Mouse (Mus musculus): Measurements from ENCODE around the gene Ddx11.
A peak's percentile ranks its signal among the peaks of the same experiment; 100 is the strongest.

Gene Ddx11

GRCm38 (mm10) chr17:66123066-66123815, at the start of gene Ddx11:
Gene Ddx11, plus strand, starts transcription at chr17:66123520.
- peak; percentile 94 for DNase-seq (ENCODE audit: low read depth, low spot score)

DNA sequence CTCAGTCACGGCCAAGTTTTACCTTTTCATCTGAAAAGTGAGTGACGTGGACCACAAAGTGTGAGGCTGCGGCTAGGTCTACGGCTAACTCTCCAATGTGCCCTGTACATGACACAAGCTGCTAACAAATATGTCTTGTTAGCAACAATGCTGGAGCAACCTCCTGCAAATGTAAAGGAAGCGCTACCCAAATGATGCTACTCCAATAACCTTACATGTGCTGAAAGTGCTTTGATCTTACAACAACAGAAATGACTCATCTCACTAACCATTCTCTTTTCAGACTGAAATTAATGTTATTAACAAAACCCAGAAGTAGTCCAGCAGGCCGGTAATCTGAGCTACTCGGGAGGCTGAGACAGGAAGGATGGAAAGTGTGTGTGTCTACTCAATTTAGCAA, 49.3 kb upstream of the Ddx11 start:
- no peak for DNase-seq (ENCODE audit: low read depth, low spot score)

DNA sequence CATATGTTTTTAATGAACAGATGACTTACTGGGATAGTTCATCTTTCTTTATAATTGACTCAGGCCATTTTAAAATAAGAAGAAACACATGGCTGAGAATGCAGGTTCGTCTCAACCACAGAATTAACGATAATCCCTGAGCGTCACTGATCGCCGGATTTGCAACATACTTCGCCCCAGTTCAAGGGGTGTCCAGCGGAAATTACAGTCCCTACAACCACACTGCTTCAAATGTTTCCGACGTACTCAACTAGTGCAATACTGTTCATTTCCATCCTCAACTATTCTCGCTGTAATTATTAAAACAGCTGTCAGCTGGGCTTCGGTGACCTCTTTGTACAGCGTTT, 47.5 kb upstream of the Ddx11 start:
- no peak for DNase-seq (ENCODE audit: low read depth, low spot score)

DNA sequence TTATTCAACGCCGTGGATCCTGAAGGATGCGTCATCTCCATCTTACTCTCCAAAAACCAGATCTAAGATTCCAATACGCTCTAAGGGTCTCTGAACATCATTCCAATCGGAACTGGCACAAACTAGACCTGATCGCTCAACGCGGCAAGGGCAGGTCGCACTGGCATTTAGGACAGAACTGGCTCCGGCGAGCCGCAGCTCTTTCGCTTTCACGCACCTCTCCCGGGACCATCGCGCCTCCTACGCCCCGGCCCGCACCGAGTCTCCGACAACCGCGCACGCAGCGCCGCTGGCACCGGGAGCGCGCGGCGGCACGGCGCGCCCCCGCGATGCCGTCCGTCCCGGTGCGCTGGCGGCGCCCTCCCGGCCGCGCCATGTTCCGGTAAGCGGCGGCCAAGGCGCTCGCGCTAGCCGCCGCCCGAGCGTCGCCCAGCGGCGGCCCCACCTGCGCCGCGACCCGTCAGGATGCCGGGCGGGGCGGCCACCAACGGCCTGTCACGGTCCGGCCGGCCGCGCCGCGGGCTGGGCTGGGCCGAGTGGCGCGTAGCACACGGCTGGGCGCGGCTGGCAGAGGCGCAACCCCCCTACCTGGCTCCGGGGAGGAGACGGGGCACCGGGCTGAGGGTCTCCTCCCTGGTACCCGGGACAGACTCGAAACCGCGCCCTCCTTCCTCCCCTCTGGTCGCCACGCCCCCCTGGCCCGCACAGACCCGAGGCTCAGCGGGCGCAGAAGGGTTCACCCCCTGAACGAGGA, 47.0 kb upstream of the Ddx11 start:
- peak; percentile 66 for DNase-seq (ENCODE audit: low read depth, low spot score)

DNA sequence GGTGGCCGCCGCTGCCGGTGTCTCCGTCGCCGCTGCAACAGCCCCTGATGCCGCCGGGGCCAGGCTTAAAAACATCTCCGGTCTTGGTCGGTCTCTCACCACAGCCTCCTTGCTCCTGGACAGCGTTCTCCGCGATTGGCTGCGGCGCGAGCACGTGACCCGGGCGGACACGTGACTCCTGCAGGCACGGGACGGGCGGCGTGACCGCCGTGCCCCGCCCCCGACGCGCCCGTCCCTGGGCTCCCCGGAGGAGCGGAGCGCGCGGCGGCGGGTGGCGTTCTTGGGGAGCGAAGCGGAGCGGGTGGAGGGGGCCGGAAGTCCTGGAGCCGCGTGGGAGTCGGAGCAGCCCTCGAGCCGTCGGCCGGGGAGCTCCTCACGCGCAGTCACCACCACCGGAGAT, 46.4 kb upstream of the Ddx11 start, which contains the start of gene Ankrd12:
TSS of gene Ankrd12 (minus strand) at position 156 of the 400 bp plus-strand sequence.
- DNase-seq (ENCODE audit: low read depth, low spot score), result peak; percentile 97

DNA sequence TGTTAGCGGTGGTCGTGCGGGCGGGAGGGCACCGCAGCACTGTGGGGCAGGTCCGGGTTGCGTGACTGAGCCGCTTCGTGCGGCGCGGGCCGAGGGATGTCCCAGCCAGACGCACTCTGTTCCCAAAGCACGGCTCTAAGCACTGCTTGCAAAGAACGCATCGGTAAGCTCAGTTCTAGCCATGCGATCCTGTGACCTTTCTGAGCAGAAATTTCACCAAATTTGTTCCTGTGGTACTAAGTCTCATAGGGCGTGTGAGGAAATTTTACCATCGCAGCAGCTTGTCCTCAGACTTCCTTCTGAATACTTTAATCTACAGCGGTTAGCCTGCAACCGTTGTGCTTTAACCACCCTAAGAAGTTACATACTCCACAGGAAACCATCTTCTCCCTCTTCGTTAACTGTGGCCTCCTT, 45.9 kb upstream of the Ddx11 start:
- DNase-seq (ENCODE audit: low read depth, low spot score), result no peak

DNA sequence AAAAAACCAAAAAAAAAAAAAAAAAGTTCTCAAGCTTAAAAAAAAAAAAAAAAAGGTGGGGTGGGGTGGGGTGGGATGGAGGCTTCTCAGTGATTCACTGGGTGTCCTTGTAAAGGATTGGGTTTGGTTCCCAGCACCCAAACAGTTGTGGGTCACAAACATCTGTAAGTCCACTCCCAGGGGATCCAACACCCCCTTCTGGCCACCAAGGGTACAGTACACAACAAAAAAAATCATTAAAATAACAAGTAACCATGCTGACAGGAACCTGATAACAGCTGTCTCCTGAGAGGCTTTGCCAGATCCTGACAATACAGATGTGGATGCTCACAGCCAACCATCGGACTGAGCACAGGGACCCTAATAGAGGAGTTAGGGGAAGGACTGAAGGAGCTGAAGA, 38.8 kb upstream of the Ddx11 start:
- DNase-seq (ENCODE audit: low read depth, low spot score), result peak; percentile 59

DNA sequence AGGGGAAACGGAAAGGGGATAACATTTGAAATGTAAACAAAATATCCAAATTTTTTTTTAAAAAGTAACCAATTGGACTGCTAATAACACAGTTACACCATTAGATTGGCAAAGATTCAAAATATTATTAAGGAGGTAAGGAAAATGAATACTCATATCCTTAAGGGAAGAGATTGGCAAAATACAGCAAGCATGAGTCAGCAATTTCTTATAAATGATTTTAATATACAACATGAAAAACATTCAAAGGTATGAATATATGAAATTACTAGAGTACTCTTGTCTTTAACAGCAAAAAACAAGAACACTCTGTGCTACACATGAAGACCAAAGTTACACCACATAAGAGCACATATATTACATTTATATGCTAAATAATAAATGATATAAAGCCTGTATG, 38.3 kb upstream of the Ddx11 start:
- no peak for DNase-seq (ENCODE audit: low read depth, low spot score)

GRCm38 (mm10) chr17:66090251-66090650, 33.1 kb upstream of the Ddx11 start:
- DNase-seq (ENCODE audit: low read depth, low spot score), result no peak

DNA sequence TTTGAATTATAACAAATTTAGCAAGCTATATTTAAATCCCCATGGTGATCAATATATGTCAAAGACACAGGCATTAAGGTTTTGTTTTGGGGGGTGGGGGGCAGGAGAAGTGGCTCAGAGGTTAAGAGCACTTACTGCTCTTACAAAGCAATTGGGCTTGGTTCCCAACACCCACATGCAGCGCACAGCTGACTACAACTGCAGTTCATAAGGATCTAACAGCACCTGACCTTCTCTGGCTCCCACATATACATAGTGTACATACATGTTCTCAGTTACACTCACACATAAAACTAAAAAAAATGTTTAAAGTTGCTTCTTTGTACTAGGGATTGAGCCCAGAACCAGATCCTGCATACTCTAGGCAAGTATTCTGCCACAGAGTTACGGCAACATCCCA, 31.9 kb upstream of the Ddx11 start:
- DNase-seq (ENCODE audit: low read depth, low spot score), result no peak

DNA sequence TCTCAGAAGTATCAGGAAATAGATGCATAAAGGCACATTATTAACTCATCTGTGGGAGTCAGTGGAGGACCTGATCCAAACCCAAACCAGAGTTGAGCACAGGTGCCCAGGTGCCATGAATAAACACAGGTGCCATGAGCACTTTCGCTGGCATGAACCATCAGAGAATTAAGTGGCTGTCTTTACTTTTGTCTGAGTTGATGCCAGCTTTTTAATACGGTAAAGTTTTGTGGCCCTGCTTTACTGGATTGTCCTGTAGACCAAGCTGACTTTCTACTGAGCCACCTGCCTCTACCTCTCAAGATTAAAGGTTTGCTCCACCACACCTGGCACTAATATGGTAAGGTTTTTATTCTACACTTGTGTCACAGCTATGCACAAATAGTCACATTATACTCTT, 31.3 kb upstream of the Ddx11 start:
- no peak for DNase-seq (ENCODE audit: low read depth, low spot score)

DNA sequence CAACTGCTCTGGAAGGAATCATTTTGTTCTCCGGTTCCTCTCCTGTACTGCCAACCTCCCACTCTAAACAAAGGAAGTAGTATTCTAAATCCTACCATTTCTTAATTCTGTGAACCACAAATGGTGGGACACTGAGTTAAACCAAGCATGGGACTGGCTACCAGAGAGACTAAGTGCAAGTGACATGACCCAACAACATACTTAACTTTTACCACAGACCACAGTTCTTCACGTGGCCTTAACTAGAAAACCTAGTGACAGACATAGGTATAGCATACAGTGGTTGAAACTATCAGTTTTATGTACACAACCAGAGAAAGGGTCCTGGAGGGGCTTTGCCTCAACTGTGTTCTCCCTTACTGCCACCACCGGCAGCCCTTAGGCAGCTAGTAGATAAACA, 30.7 kb upstream of the Ddx11 start:
- DNase-seq (ENCODE audit: low read depth, low spot score), result no peak

DNA sequence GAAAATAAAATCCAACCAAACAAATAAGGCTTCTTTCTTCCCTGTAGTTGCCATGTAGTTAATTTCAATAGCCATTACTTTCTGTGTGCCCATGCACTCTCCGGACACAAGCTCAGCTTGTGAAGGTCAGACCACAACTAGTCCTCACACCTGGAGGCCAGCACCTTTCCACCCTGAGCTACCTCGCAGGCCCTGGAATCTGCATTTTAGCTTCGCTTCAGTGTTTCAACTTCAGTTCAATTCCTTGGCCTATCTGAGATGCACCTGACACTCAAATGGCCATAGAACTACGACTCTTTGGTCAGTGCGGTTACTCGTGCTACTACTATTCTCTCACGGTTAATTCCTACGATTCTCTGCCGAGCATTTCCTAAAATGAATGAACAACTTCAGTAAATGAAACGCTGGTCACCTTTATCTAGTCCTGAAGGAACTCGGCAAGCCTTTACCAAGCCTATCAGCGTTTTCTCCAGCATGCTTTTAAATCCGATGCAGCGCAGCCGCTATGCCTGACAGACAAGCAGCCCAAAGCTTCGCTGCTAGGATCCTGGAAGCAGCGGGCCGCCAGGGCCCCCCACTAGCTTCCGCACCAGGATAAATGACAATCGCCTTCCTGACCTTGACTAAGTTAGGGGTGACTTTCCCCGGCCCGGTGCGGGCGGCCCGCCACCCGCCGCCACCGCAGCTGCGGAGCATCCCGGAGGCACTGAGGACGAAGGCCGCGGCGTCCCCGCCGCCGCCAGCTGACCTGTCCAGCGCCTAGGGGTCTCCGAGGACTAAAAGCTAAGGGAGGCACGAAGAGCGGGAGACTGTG, 22.5 kb upstream of the Ddx11 start:
- peak; percentile 34 for DNase-seq (ENCODE audit: low read depth, low spot score)

- peak; percentile 99 for DNase-seq (ENCODE audit: low read depth, low spot score)
Observed at GRCm38 (mm10) chr17:66101380-66102330, 21.7 kb upstream of the Ddx11 start, which contains the start of gene Ndufv2. Gene Ndufv2, minus strand, starts transcription at chr17:66101559.

- peak; percentile 91 for DNase-seq (ENCODE audit: low read depth, low spot score)
Observed at GRCm38 (mm10) chr17:66104076-66104475, 19.2 kb upstream of the Ddx11 start.

DNA sequence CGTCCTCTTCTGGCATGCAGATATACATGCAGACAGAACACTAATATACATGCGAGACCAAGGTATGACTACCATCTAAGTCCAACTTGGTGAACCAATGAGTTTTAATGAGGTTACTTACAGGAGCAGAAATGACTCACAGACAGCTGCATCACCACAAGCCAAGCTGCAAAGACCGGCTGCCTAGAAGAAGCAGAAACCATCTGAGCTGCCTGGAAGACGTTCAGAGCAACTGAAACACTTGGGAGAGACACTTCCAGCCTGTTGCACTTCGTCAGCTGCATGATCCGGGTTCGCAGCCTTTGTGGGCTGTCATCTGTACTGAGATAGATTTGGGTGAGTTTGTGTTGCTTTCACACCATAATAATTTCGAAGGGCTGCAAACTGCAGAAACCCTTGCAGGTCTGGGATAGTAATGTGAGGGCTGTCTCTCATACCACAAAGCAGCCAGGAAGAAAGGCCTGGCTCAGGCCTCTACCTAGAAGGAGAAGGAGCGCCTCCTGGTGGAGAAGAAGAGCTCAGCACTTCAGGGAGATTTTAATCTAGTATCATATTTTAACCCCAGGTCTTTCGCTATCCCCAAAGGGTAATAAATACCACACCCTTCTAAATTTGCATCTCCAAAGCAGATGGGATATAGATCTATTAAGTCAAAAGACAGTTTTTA, 16.6 kb upstream of the Ddx11 start:
- DNase-seq (ENCODE audit: low read depth, low spot score), result peak; percentile 83

- DNase-seq (ENCODE audit: low read depth, low spot score), result no peak
Observed at GRCm38 (mm10) chr17:66107466-66107865, 15.9 kb upstream of the Ddx11 start.

GRCm38 (mm10) chr17:66108198-66108597, 15.1 kb upstream of the Ddx11 start:
- DNase-seq (ENCODE audit: low read depth, low spot score), result peak; percentile 32

GRCm38 (mm10) chr17:66110746-66111145, 12.6 kb upstream of the Ddx11 start:
- DNase-seq (ENCODE audit: low read depth, low spot score), result no peak

DNA sequence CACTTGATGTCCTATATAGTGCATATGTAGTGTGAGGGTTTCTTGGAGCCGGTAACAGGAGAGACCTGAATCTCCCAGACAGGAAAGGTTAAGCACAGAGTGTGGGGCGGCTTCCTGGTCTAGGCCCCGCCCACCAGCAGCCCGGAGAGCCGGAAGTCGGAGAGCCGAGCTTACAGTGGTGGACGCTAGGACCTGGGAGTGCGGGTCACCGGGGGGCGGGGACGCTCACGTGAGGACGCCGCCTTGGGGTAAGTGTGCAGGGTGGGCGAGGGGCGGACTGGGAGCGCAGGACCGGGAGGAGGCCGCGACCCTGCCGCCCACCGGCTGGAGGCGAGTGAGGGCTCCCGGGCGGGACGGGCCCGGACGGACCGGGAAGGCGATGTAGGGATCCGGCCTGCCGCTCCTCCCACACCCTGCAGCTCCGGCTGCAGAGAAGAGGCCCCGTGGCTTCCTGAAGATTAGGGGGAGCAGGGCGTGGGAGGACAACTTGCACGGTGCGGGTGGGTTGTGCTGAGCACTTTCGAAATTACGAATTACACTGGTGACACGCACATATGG, 11.8 kb upstream of the Ddx11 start, which contains the start of gene Washc1:
TSS of gene Washc1 (plus strand) at position 144 of the 558 bp plus-strand sequence.
- DNase-seq (ENCODE audit: low read depth, low spot score), result peak; percentile 92

All from ZHBTc4 (cell line).